ENCODE assay signal across 8 mouse cellular contexts in the genomic region with DNA sequence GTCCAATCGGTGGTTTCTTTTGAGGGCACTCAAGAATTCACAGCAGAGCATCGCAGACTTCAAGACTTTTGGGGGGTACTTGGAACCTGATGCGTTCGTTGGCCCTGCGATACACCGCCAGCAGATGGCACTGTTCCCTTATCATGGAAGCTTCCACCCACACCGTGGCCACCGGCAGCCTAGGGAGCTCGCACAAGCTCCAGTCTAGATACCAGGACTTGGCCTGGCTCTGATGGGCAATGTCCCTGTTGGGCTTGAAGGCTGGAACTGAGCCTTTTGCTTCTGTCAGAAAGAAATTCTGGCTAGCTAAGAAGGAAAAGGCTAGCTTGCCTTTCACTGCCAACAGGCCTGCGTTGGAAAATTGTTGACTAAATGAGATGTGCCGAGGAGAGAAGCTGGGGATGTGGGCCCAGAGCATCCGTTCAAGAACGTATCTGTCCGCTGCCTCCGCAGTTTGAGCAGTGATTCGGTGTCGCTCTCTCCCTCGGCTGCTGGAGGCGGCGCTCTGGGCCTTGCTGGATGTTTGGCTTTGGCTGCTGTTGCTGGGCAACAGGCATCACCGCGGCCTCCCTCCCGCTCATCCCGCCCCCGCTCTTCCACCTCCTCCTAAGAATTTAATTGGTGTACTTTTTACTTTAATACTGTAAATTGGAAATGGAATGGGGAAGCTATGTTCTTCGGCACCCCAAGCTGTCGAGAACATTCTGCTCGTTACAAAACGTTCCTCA. TPM values are rescaled to one million over a fixed set of nuclear protein-coding genes. Genes with fewer than 3 reads are reported as not detected.
A peak's percentile ranks its signal among the peaks of the same experiment; 100 is the strongest.
DNase-seq lines count a peak whose midpoint lies in the region; ATAC-seq and TF ChIP-seq lines count a peak whose summit lies in the region.

Gm9837 (minus strand) TSS at position 512 of the 728 bp plus-strand sequence.

- no peaks in the 10 kb centered on the region for H3K36me3 ChIP-seq in ES-Bruce4 (ENCODE audit: control insufficient read depth, insufficient read depth, low read length, poor library complexity, severe bottlenecking)
- H3K36me3 ChIP-seq in forebrain, embryonic 14.5 days (ENCODE audit: control insufficient read depth, insufficient read depth, low read length): no peaks in the 10 kb centered on the region
- H3K36me3 ChIP-seq in liver, postnatal 0 days (replicated peaks; ENCODE audit: insufficient read depth, low read length): no peaks in the 10 kb centered on the region
- no peaks in the 10 kb centered on the region for H3K36me3 ChIP-seq in neural tube, embryonic 14.5 days (ENCODE audit: control insufficient read depth, insufficient read depth, low read length)
- no peaks in the 10 kb centered on the region for H3K36me3 ChIP-seq in testis, adult 2 months (ENCODE audit: control insufficient read depth, insufficient read depth, low read length)

- peak; percentile 96 for DNase-seq in forebrain, embryonic 14.5 days (ENCODE audit: low spot score)
- peak; percentile 91 to 95 for DNase-seq in heart, postnatal 14 days
- DNase-seq in layer of hippocampus, adult 11-12 months (ENCODE audit: low spot score): peak; percentile 96
- peak; percentile 90 for DNase-seq in liver, postnatal 0 days

- H3K4me2 ChIP-seq in forebrain, embryonic 14.5 days (ENCODE audit: low read length): peak within 1 kb of the TSS; percentile 48
- peak within 1 kb of the TSS; percentile 27; the same call in 1 of the 2 replicates for H3K4me2 ChIP-seq in liver, postnatal 0 days (ENCODE audit: low read depth, low read length)
- peak within 1 kb of the TSS; percentile 43 for H3K4me2 ChIP-seq in neural tube, embryonic 14.5 days (ENCODE audit: low read depth, low read length)

- no peak for TF ChIP-seq POLR2A in ES-Bruce4 (IDR thresholded peaks at IDR 0.05; ENCODE audit: insufficient read depth, low read length)
- TF ChIP-seq POLR2A in testis, adult 2 months (IDR thresholded peaks at IDR 0.05; ENCODE audit: control insufficient read depth, low read depth, low read length): peak; percentile 40; the same call in 1 of the 2 replicates

- peak within 1 kb of the TSS; percentile 21; the same call in 1 of the 2 replicates for H3K4me3 ChIP-seq in ES-Bruce4 (ENCODE audit: low read depth, low read length)
- peak within 1 kb of the TSS; percentile 10 for H3K4me3 ChIP-seq in forebrain, embryonic 14.5 days (ENCODE audit: low read depth, low read length)
- H3K4me3 ChIP-seq in liver, postnatal 0 days (ENCODE audit: low read depth, low read length): no peak within 1 kb of the TSS
- H3K4me3 ChIP-seq in neural tube, embryonic 14.5 days (ENCODE audit: low read depth, low read length): peak within 1 kb of the TSS; percentile 15
- H3K4me3 ChIP-seq in testis, adult 2 months (ENCODE audit: control insufficient read depth, low read depth, low read length): peak within 1 kb of the TSS; percentile 83

- no peaks in the 10 kb centered on the region for H3K4me1 ChIP-seq in ES-Bruce4 (ENCODE audit: control insufficient read depth, insufficient read depth, low read length)
- peaks cover 17% of the 10 kb centered on the region for H3K4me1 ChIP-seq in forebrain, embryonic 14.5 days (ENCODE audit: control insufficient read depth, insufficient read depth, low read length)
- H3K4me1 ChIP-seq in liver, postnatal 0 days (ENCODE audit: insufficient read depth): peaks cover 4% of the 10 kb centered on the region; the same call in 1 of the 2 replicates
- peaks cover 10% of the 10 kb centered on the region for H3K4me1 ChIP-seq in neural tube, embryonic 14.5 days (ENCODE audit: control insufficient read depth, insufficient read depth, low read length)
- H3K4me1 ChIP-seq in testis, adult 2 months (ENCODE audit: control insufficient read depth, insufficient read depth, low read length): peaks cover 14% of the 10 kb centered on the region

- no peak for TF ChIP-seq EP300 in ES-Bruce4 (IDR thresholded peaks at IDR 0.05; ENCODE audit: insufficient read depth, low read depth, low read length)
- no peak for TF ChIP-seq EP300 in liver, postnatal 0 days (IDR thresholded peaks at IDR 0.05; ENCODE audit: low read depth)

- no peak within 1 kb of the TSS for H3K9ac ChIP-seq in ES-Bruce4 (ENCODE audit: low read depth, poor library complexity, severe bottlenecking)
- peak within 1 kb of the TSS; percentile 44; the same call in 1 of the 2 replicates for H3K9ac ChIP-seq in forebrain, embryonic 14.5 days (ENCODE audit: low read length)
- H3K9ac ChIP-seq in liver, postnatal 0 days (replicated peaks): no peak within 1 kb of the TSS
- H3K9ac ChIP-seq in neural tube, embryonic 14.5 days (replicated peaks; ENCODE audit: low read depth, low read length): peak within 1 kb of the TSS; percentile 16; the same call in 1 of the 2 replicates

- intact Hi-C loops in heart, postnatal 14 days (cut with DNase I): loop anchor here (2.0 to 5.0 kb wide), 4 partner anchors 39 to 267 kb away; no protein-coding TSS in a partner anchor

- no peak within 1 kb of the TSS for H3K27ac ChIP-seq in ES-Bruce4 (ENCODE audit: insufficient read depth, low read length)
- peak within 1 kb of the TSS; percentile 2; the same call in 1 of the 2 replicates for H3K27ac ChIP-seq in forebrain, embryonic 14.5 days (ENCODE audit: low read depth, low read length)
- H3K27ac ChIP-seq in liver, postnatal 0 days (ENCODE audit: low read depth): no peak within 1 kb of the TSS
- H3K27ac ChIP-seq in neural tube, embryonic 14.5 days (ENCODE audit: low read depth, low read length): 0 out of 2 replicates have a peak within 1 kb of the TSS, but pooled peaks have one; percentile 39
- H3K27ac ChIP-seq in testis, adult 2 months (ENCODE audit: control insufficient read depth, insufficient read depth, low read depth, low read length): peak within 1 kb of the TSS; percentile 34; the same call in 1 of the 2 replicates

- H3K27me3 ChIP-seq in ES-Bruce4 (ENCODE audit: control insufficient read depth, insufficient read depth, low read length, poor library complexity, severe bottlenecking): no peaks in the 10 kb centered on the region; the same call in 1 of the 2 replicates
- H3K27me3 ChIP-seq in forebrain, embryonic 14.5 days (replicated peaks; ENCODE audit: control insufficient read depth, insufficient read depth, low read length): peaks cover 16% of the 10 kb centered on the region
- peaks cover 31% of the 10 kb centered on the region for H3K27me3 ChIP-seq in liver, postnatal 0 days (ENCODE audit: insufficient read depth, low read length)
- peaks cover 9% of the 10 kb centered on the region for H3K27me3 ChIP-seq in neural tube, embryonic 14.5 days (ENCODE audit: control insufficient read depth, insufficient read depth, low read length)
- H3K27me3 ChIP-seq in testis, adult 2 months (ENCODE audit: control insufficient read depth, insufficient read depth, low read length): no peaks in the 10 kb centered on the region

- peak; percentile 94 for TF ChIP-seq CTCF in ES-Bruce4 (IDR thresholded peaks at IDR 0.05; ENCODE audit: low read depth, low read length)
- TF ChIP-seq CTCF in liver, postnatal 0 days (IDR thresholded peaks at IDR 0.05; ENCODE audit: low read depth): peak; percentile 98
- TF ChIP-seq CTCF in testis, adult 2 months (IDR thresholded peaks at IDR 0.05; ENCODE audit: control insufficient read depth, insufficient read depth, insufficient replicate concordance, low read depth, low read length): peak; percentile 93; the same call in 1 of the 2 replicates

- no peaks in the 10 kb centered on the region for H3K9me3 ChIP-seq in ES-Bruce4 (replicated peaks; ENCODE audit: control insufficient read depth, insufficient read depth, low read length, poor library complexity, severe bottlenecking)
- H3K9me3 ChIP-seq in forebrain, embryonic 14.5 days (replicated peaks; ENCODE audit: control insufficient read depth, low read length): no peaks in the 10 kb centered on the region
- no peaks in the 10 kb centered on the region for H3K9me3 ChIP-seq in liver, postnatal 0 days (ENCODE audit: low read length)
- H3K9me3 ChIP-seq in neural tube, embryonic 14.5 days (ENCODE audit: control insufficient read depth, low read length): no peaks in the 10 kb centered on the region

- WGBS in forebrain, embryonic 14.5 days: 1% methylated on average over 29 of the region's 29 CpGs
- 7% methylated on average over 29 of the region's 29 CpGs for WGBS in liver, postnatal 0 days (ENCODE audit: insufficient replicate concordance)
- WGBS in neural tube, embryonic 14.5 days: 3% methylated on average over 29 of the region's 29 CpGs

- peak; percentile 82 for ATAC-seq in cerebellum, adult (ENCODE audit: insufficient number of reproducible peaks, low FRiP score, low TSS enrichment)
- peak; percentile 89 for ATAC-seq in forebrain, embryonic 14.5 days
- ATAC-seq in liver, postnatal 0 days: peak; percentile 80
- peak; percentile 87 for ATAC-seq in neural tube, embryonic 14.5 days (ENCODE audit: low read depth)

RNA-seq across cellular contexts. Expression of gene Gm9837, which starts in this region (rescaled TPM):
- not detected in 2 replicates for polyA plus RNA-seq in ES-Bruce4 (2011; ENCODE audit: insufficient read depth, insufficient read length, low read depth, missing spikeins)
- polyA plus RNA-seq in forebrain, embryonic 14.5 days (2014; fragmentation: Nextera tagmentation; extraction: Ambion mirVana): not detected in 2 replicates
- total RNA-seq in heart, postnatal 14 days (2021): not detected
- not detected in 2 replicates for polyA plus RNA-seq in liver, postnatal 0 days (2015; fragmentation: Nextera tagmentation; extraction: Ambion mirVana)
- not detected in 2 replicates for polyA plus RNA-seq in neural tube, embryonic 14.5 days (2014; fragmentation: Nextera tagmentation; extraction: Ambion mirVana)
- polyA plus RNA-seq in testis, adult 2 months (2012; rRNA removed): 11.1 and 13.4 TPM in 2 replicates

Comparison
In these comparisons a context has a peak if more than half of its experiments do, and no peak if none do; other contexts are left out.
1. RNA of gene Gm9837 (polyA plus RNA-seq): 11.1 to 13.4 TPM in testis, adult 2 months; not detected in ES-Bruce4, not detected in forebrain, embryonic 14.5 days, not detected in liver, postnatal 0 days and not detected in neural tube, embryonic 14.5 days; every median in the first group is over 10 times any median in the second.
2. Peak in DNase-seq, ATAC-seq, H3K4me3 ChIP-seq, H3K27ac ChIP-seq, H3K9ac ChIP-seq and H3K4me2 ChIP-seq in forebrain, embryonic 14.5 days; RNA of the gene not detected or under 1 TPM.
3. Peak in DNase-seq in heart, postnatal 14 days; RNA of the gene not detected or under 1 TPM.
4. Peak in DNase-seq, ATAC-seq and H3K4me2 ChIP-seq in liver, postnatal 0 days; RNA of the gene not detected or under 1 TPM.
5. Peak in ATAC-seq, H3K4me3 ChIP-seq, H3K27ac ChIP-seq, H3K9ac ChIP-seq and H3K4me2 ChIP-seq in neural tube, embryonic 14.5 days; RNA of the gene not detected or under 1 TPM.
6. Peak in every context shown above with its lines, with median percentiles within 50 percentile points of each other: CTCF ChIP-seq, ATAC-seq, DNase-seq and H3K4me2 ChIP-seq.